Mouse (Mus musculus) yolk sac, embryonic 10.5 days (tissue): ENCODE data around the gene Atp1a2.

Source experiments
- DNase-seq: peaks from one replicate; pipeline ENCODE4 v3.0.0-alpha.2; 2017; ENCODE audit warnings: low spot score

The Atp1a2 gene

GRCm38 (mm10) chr1:172324725-172325124, 26.9 kb upstream of the Atp1a2 start:
- DNase-seq, result peak; percentile 36

- no peak for DNase-seq
These were observed 26.0 kb upstream of the Atp1a2 start for GRCm38 (mm10) chr1:172323801-172324359.

GRCm38 (mm10) chr1:172323298-172323697, 25.4 kb upstream of the Atp1a2 start:
- DNase-seq, result no peak

- no peak for DNase-seq
These were observed 24.9 kb upstream of the Atp1a2 start for GRCm38 (mm10) chr1:172322725-172323124.

- no peak for DNase-seq
These were observed 22.1 kb upstream of the Atp1a2 start for GRCm38 (mm10) chr1:172319921-172320411.

GRCm38 (mm10) chr1:172319346-172319745, 21.5 kb upstream of the Atp1a2 start:
- DNase-seq, result no peak

GRCm38 (mm10) chr1:172318424-172319035, 20.7 kb upstream of the Atp1a2 start:
- no peak for DNase-seq

GRCm38 (mm10) chr1:172317946-172318345, 20.1 kb upstream of the Atp1a2 start:
- DNase-seq, result no peak

- DNase-seq, result no peak
These were observed 19.6 kb upstream of the Atp1a2 start for GRCm38 (mm10) chr1:172317431-172317830.

- DNase-seq, result no peak
These were observed 17.0 kb upstream of the Atp1a2 start for GRCm38 (mm10) chr1:172314911-172315310.

- DNase-seq, result no peak
These were observed 15.9 kb upstream of the Atp1a2 start for GRCm38 (mm10) chr1:172313613-172314411.

GRCm38 (mm10) chr1:172312768-172313561, 15.1 kb upstream of the Atp1a2 start:
- no peak for DNase-seq

GRCm38 (mm10) chr1:172311921-172312767, 14.3 kb upstream of the Atp1a2 start:
- DNase-seq, result peak; percentile 95

- DNase-seq, result peak; percentile 80
These were observed 13.5 kb upstream of the Atp1a2 start for GRCm38 (mm10) chr1:172311248-172311906.

- DNase-seq, result peak; percentile 90
These were observed 12.0 kb upstream of the Atp1a2 start for GRCm38 (mm10) chr1:172309699-172310398.

GRCm38 (mm10) chr1:172308409-172308808, 10.5 kb upstream of the Atp1a2 start:
- DNase-seq, result no peak

- DNase-seq, result peak; percentile 75
These were observed 10.1 kb upstream of the Atp1a2 start for GRCm38 (mm10) chr1:172307936-172308335.

GRCm38 (mm10) chr1:172306885-172307284, 9.0 kb upstream of the Atp1a2 start:
- no peak for DNase-seq

GRCm38 (mm10) chr1:172306196-172306595, 8.3 kb upstream of the Atp1a2 start:
- DNase-seq, result no peak

- no peak for DNase-seq
These were observed 7.8 kb upstream of the Atp1a2 start for GRCm38 (mm10) chr1:172305635-172306034.
